Mouse (Mus musculus) lung, embryonic 15.5 days (tissue): ENCODE measurements around the gene Megf6. TPM values are rescaled to one million over a fixed set of nuclear protein-coding genes. Genes with fewer than 3 reads are reported as not detected.

Source experiments
- ATAC-seq: fragments of 200-750 bp; cut with Nextera tagmentation; 2 replicates; pipeline ENCODE4 v1.8.0; 2017; ENCODE audit warnings: moderate number of reproducible peaks, borderline replicate concordance; ENCODE audit not compliant: low FRiP score, low TSS enrichment; ENCODE audit errors: extremely low read depth
- H3K27ac ChIP-seq: fragments of 300-500 bp; sonication (generic); 2 replicates; pipeline ENCODE4 v1.5.1; 2015; ENCODE audit warnings: moderate library complexity, mild to moderate bottlenecking, inconsistent platforms
- H3K27me3 ChIP-seq: fragments of 300-500 bp; sonication (generic); 2 replicates; pipeline ENCODE4 v1.6.1; 2015; ENCODE audit warnings: inconsistent platforms
- H3K36me3 ChIP-seq: fragments of 300-500 bp; sonication (generic); 2 replicates; pipeline ENCODE4 v1.6.1; 2015; ENCODE audit warnings: inconsistent platforms
- H3K4me1 ChIP-seq: fragments of 300-500 bp; sonication (generic); 2 replicates; pipeline ENCODE4 v1.6.1; 2015; ENCODE audit warnings: inconsistent platforms
- H3K4me2 ChIP-seq: fragments of 300-500 bp; sonication (generic); 2 replicates; pipeline ENCODE4 v1.6.1; 2015; ENCODE audit warnings: inconsistent platforms, mild to moderate bottlenecking, moderate library complexity
- H3K4me3 ChIP-seq: fragments of 300-500 bp; sonication (generic); 2 replicates; pipeline ENCODE4 v1.5.1; 2015; ENCODE audit warnings: mild to moderate bottlenecking, inconsistent platforms
- H3K9ac ChIP-seq: fragments of 300-500 bp; sonication (generic); 2 replicates; pipeline ENCODE4 v1.6.1; 2015; ENCODE audit warnings: inconsistent platforms
- H3K9me3 ChIP-seq: fragments of 300-500 bp; sonication (generic); 2 replicates; pipeline ENCODE4 v1.6.1; 2016; ENCODE audit warnings: inconsistent platforms
- WGBS: fragments of 180-500 bp; shearing (Covaris S2); methylation state at CpG from one replicate; pipeline ENCODE4 v1.1.7; 2015; 5-methylcytosine and 5-hydroxymethylcytosine counted together
- polyA plus RNA-seq: library from polyadenylated mRNA; unstranded; fragments of >200 nt; fragmentation: Nextera tagmentation; extraction: Ambion mirVana; gene quantifications from 2 replicates; pipeline ENCODE4 v1.2.1, GENCODE M21; 2015

Gene Megf6
- polyA plus RNA-seq, 1 experiment from 2014 or later, result 23.3 TPM

GRCm38 (mm10) chr4:154217711-154218350, 47.3 kb downstream of the Megf6 start:
- no peak for ATAC-seq
- no peaks in the 10 kb centered on the region for H3K36me3 ChIP-seq
- 39% methylated on average over 7 of the region's 7 CpGs for WGBS

DNA sequence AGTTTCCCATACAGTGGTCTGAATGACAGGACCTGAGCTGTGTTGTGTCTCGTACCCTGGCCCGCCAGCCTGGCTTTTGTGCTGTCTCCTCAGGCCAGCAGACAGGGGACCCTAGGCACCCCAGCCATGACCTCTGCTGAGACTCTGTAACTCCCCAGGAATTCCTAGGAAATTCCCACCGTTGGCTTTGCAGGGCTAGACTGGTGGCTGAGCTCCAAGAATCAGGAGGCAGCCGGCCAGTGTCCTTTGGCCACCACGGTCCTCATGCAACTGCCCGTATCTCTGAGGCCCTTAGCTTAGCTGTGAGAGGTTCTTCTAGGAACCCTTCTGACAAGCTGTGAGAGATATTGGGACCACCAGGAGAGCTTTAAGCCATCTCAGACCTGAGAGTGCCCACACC, 52.2 kb downstream of the Megf6 start:
- H3K4me1 ChIP-seq, result peaks cover 22% of the 10 kb centered on the region
- no peak overlapping the region for H3K9ac ChIP-seq
- H3K9me3 ChIP-seq, result no peaks in the 10 kb centered on the region
- H3K27ac ChIP-seq, result no peak overlapping the region
- WGBS, result 54% methylated on average over 6 of the region's 6 CpGs
- H3K4me3 ChIP-seq, result no peak overlapping the region
- H3K36me3 ChIP-seq, result no peaks in the 10 kb centered on the region
- no peaks in the 10 kb centered on the region for H3K27me3 ChIP-seq
- ATAC-seq, result no peak
- H3K4me2 ChIP-seq, result no peak overlapping the region

More at GRCm38 (mm10) chr4:154217711-154218350, 47.3 kb downstream of the Megf6 start:
- Histone ChIP-seq H3K9ac (no peak overlapping the region), H3K9me3 (no peaks in the 10 kb centered on the region), H3K4me1 (peaks cover 18% of the 10 kb centered on the region), H3K27me3 (no peaks in the 10 kb centered on the region), H3K4me2 (no peak overlapping the region), H3K4me3 (no peak overlapping the region), H3K27ac (no peak overlapping the region)

DNA sequence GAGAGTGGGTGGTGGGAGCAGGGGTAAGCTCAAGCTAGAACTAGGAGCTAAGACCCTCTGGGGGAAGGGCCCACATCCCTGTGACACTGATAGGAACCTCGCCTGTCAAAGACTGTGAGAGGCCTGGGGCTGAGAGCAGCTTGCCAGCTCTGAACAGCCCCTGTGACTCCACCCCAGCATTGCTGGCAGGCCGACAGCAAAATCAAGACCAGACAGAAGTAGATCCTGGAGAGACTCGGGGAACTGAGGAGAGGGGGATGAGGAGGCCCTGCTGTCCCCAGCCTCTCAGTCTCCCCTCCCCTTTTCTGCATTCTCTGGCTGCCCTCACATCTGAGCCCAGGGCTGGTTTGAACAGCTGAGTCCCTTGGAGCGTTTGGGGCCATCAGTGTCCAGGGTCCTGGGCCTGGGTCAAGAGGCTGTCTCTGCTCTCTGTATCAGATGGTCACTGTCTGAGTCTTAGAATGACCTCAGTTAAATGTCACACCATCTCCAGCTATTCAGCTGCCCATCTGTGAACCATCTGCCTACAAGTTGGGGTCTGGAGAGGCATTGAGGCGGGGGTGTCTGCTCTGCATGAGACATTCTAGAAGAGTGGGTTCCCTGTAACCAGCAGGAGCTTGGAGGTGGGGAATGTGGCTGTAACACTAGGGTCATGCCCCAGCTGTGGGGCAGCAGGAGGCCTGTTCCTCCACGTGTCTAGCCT, 53.9 kb downstream of the Megf6 start:
- H3K27me3 ChIP-seq, result no peaks in the 10 kb centered on the region
- H3K9me3 ChIP-seq, result no peaks in the 10 kb centered on the region
- no peak overlapping the region for H3K27ac ChIP-seq
- no peak overlapping the region for H3K9ac ChIP-seq
- no peaks in the 10 kb centered on the region for H3K36me3 ChIP-seq
- H3K4me1 ChIP-seq, result peaks cover 25% of the 10 kb centered on the region
- ATAC-seq, result peak; percentile 61; the same call in 1 of the 2 replicates
- WGBS, result 20% methylated on average over 6 of the region's 6 CpGs
- H3K4me3 ChIP-seq, result no peak overlapping the region
- H3K4me2 ChIP-seq, result no peak overlapping the region

DNA sequence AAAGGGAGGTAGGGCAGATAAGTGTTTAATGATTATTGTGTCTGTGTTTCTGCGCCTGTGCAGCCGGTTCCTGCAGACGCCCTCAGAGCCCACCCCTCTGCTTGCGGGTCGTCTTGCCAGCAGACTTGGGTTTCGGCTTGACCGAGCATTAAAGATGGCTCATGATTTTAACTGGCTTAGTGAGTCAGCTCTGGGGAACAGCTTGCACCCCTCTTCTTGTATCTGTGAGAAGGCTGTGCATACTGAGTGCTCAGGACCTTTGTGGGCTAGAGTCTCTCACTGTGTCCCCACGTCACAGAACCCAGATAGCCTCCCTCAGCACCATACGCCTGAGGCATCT, 54.4 kb downstream of the Megf6 start:
- Histone ChIP-seq H3K4me1 (peaks cover 25% of the 10 kb centered on the region), H3K4me3 (no peak overlapping the region), H3K9ac (no peak overlapping the region), H3K27ac (no peak overlapping the region), H3K36me3 (no peaks in the 10 kb centered on the region), H3K4me2 (no peak overlapping the region), H3K9me3 (no peaks in the 10 kb centered on the region), H3K27me3 (no peaks in the 10 kb centered on the region)
- ATAC-seq, result no peak
- WGBS, result 34% methylated on average over 9 of the region's 9 CpGs

- no peaks in the 10 kb centered on the region for H3K9me3 ChIP-seq
- H3K27me3 ChIP-seq, result no peaks in the 10 kb centered on the region
- H3K4me2 ChIP-seq, result no peak overlapping the region
- no peak overlapping the region for H3K9ac ChIP-seq
- no peak overlapping the region for H3K27ac ChIP-seq
- 75% methylated on average over 11 of the region's 11 CpGs for WGBS
- no peaks in the 10 kb centered on the region for H3K36me3 ChIP-seq
- no peak overlapping the region for H3K4me3 ChIP-seq
- peaks cover 25% of the 10 kb centered on the region for H3K4me1 ChIP-seq
- ATAC-seq, result no peak
These were observed 56.1 kb downstream of the Megf6 start for GRCm38 (mm10) chr4:154226678-154227077.

DNA sequence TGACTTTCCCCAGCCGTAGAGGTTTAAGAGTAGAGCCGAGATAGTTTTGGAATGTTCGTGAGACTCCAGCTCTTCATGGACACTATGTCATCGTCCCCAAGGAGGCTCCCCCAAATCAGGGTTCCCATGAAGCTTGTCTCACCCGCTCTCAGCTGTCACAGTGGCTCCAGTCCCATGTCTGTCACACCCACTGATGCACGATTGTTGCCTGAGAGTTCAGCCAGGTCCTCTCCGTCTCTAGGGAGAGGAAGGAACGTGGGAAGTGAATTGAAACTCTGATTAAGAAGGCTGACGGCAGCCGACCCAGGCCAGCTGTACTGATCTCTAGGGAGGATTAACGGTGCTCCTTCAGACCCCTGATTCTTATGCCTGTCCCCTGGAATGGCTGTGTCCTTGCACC, 57.8 kb downstream of the Megf6 start:
- no peak overlapping the region for H3K9ac ChIP-seq
- no peaks in the 10 kb centered on the region for H3K27me3 ChIP-seq
- H3K36me3 ChIP-seq, result no peaks in the 10 kb centered on the region
- no peak overlapping the region for H3K4me2 ChIP-seq
- H3K4me1 ChIP-seq, result peaks cover 19% of the 10 kb centered on the region
- H3K27ac ChIP-seq, result no peak overlapping the region
- no peak overlapping the region for H3K4me3 ChIP-seq
- WGBS, result 37% methylated on average over 11 of the region's 11 CpGs
- no peaks in the 10 kb centered on the region for H3K9me3 ChIP-seq
- ATAC-seq, result no peak

- no peaks in the 10 kb centered on the region for H3K27me3 ChIP-seq
- H3K9ac ChIP-seq, result no peak overlapping the region
- peaks cover 7% of the 10 kb centered on the region for H3K4me1 ChIP-seq
- H3K4me3 ChIP-seq, result no peak overlapping the region
- H3K36me3 ChIP-seq, result no peaks in the 10 kb centered on the region
- no peaks in the 10 kb centered on the region for H3K9me3 ChIP-seq
- H3K27ac ChIP-seq, result no peak overlapping the region
- WGBS, result 94% methylated on average over 9 of the region's 9 CpGs
- no peak for ATAC-seq
- no peak overlapping the region for H3K4me2 ChIP-seq
These were observed 59.0 kb downstream of the Megf6 start for GRCm38 (mm10) chr4:154229569-154229968.

DNA sequence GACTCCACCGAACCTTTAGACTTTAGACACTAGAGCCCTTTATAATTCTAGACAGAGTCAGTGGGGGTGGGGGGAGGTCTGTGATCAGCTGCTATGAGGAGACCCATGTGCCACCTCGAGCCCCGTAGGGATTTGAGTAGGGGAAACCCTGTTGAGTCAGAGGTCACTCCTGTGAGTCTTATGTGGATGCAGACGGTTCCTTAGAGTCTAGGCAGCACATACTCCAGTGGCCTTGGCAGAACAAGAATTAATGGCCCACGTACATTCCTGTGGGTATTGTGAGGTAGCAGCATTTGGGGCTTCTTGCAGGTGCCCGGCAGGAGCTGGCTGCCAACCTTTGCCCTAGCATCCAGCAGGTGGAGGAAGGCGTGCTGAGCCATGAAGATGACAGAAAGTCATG, 60.9 kb downstream of the Megf6 start:
- Histone ChIP-seq H3K27me3 (no peaks in the 10 kb centered on the region), H3K36me3 (no peaks in the 10 kb centered on the region), H3K4me1 (peaks cover 3% of the 10 kb centered on the region; the same call in 1 of the 2 replicates), H3K9me3 (no peaks in the 10 kb centered on the region), H3K4me3 (no peak overlapping the region), H3K27ac (no peak overlapping the region), H3K4me2 (no peak overlapping the region), H3K9ac (no peak overlapping the region)
- WGBS, result 75% methylated on average over 7 of the region's 7 CpGs
- ATAC-seq, result no peak

- no peak overlapping the region for H3K4me2 ChIP-seq
- no peak overlapping the region for H3K27ac ChIP-seq
- ATAC-seq, result no peak
- H3K9ac ChIP-seq, result no peak overlapping the region
- 46% methylated on average over 4 of the region's 4 CpGs for WGBS
- H3K4me3 ChIP-seq, result no peak overlapping the region
- no peaks in the 10 kb centered on the region for H3K36me3 ChIP-seq
- peaks cover 10% of the 10 kb centered on the region for H3K4me1 ChIP-seq
- H3K9me3 ChIP-seq, result no peaks in the 10 kb centered on the region
- no peaks in the 10 kb centered on the region for H3K27me3 ChIP-seq
These were observed 61.8 kb downstream of the Megf6 start for GRCm38 (mm10) chr4:154232295-154232694.

DNA sequence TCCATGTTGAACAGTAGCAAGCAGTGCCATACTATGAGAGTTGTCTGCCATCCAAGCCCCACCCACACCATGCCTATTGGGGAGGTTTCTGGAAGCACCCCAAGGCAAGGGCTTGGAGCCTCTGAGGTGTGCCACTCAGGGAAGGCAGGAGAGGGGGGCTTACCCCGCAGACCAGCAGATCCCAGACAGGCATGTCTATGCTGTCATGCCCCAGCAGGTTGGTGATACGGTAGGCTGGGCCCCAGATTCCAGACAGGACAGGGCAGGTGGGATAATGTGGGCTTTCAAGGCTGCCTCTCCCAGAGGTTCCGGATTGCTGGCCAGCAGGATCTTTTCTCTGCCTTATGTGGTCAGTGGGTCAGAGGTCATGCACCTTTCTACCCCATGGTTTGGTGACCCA, 65.5 kb downstream of the Megf6 start:
- Histone ChIP-seq H3K4me2 (no peak overlapping the region), H3K36me3 (no peaks in the 10 kb centered on the region), H3K9me3 (no peaks in the 10 kb centered on the region), H3K27me3 (no peaks in the 10 kb centered on the region), H3K27ac (no peak overlapping the region), H3K9ac (no peak overlapping the region), H3K4me1 (peaks cover 12% of the 10 kb centered on the region), H3K4me3 (no peak overlapping the region)
- ATAC-seq, result no peak
- WGBS, result 86% methylated on average over 3 of the region's 3 CpGs

- Histone ChIP-seq H3K27me3 (no peaks in the 10 kb centered on the region), H3K4me2 (peak overlapping the region; percentile 55), H3K36me3 (no peaks in the 10 kb centered on the region), H3K9me3 (no peaks in the 10 kb centered on the region), H3K27ac (no peak overlapping the region), H3K4me1 (peaks cover 12% of the 10 kb centered on the region), H3K4me3 (peak overlapping the region; percentile 20; the same call in 1 of the 2 replicates), H3K9ac (0 out of 2 replicates have a peak overlapping the region, but pooled peaks have one; percentile 19)
- ATAC-seq, result peak; percentile 21; the same call in 1 of the 2 replicates
- WGBS, result 8% methylated on average over 10 of the region's 10 CpGs
These were observed 66.4 kb downstream of the Megf6 start for GRCm38 (mm10) chr4:154236893-154237292.

DNA sequence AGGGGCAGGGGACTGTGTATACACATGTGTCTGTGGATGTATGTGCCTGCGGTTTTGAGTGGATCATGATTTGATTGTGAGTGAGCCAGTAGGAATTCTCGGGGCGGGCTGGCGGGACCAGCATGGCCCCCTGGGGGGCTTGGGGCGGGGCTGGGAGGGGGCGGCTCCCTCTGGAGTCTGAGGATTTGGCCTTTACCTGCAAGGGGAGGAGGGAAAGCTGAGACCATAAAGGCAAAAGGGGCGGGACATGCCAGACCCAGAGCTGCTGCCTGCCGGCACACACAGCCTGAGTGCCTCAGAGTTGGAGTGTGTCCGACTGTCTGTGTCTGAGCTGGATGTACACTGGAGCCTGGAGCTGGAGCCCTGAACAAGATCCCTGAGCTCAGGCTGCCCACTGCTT, 66.8 kb downstream of the Megf6 start:
- 2% methylated on average over 9 of the region's 9 CpGs for WGBS
- H3K4me3 ChIP-seq, result peak overlapping the region; percentile 20

More for the DNA sequence above, 66.8 kb downstream of the Megf6 start:
- peaks cover 12% of the 10 kb centered on the region for H3K4me1 ChIP-seq
- H3K4me2 ChIP-seq, result peak overlapping the region; percentile 55
- H3K36me3 ChIP-seq, result no peaks in the 10 kb centered on the region
- H3K9me3 ChIP-seq, result no peaks in the 10 kb centered on the region
- 0 out of 2 replicates have a peak overlapping the region, but pooled peaks have one; percentile 19 for H3K9ac ChIP-seq
- no peaks in the 10 kb centered on the region for H3K27me3 ChIP-seq
- ATAC-seq, result peak; percentile 69
- H3K27ac ChIP-seq, result no peak overlapping the region
